In genomic region chr5:87871423-87871822, GRCm38 (mm10) we compare ENCODE assay signal across 12 mouse cellular contexts. TPM values are rescaled to one million over a fixed set of nuclear protein-coding genes. Genes with fewer than 3 reads are reported as not detected.
DNase-seq lines count a peak whose midpoint lies in the region; ATAC-seq and TF ChIP-seq lines count a peak whose summit lies in the region.
"Had no signal": no experiment of that assay in that cellular context is flagged by ENCODE, and none has a peak within 500 bp of the region (broad histone marks: within the 10 kb centered on the region; RNA-seq: fewer than 3 reads in every experiment).

No protein-coding gene starts in this region.

- H3K4me1 ChIP-seq in hindbrain, postnatal 0 days (ENCODE audit: insufficient read depth, low read length), result no peaks in the 10 kb centered on the region
- no peaks in the 10 kb centered on the region for H3K4me1 ChIP-seq in hindbrain, embryonic 10.5 days (replicated peaks)
- H3K4me1 ChIP-seq in midbrain, postnatal 0 days (ENCODE audit: insufficient read depth, low read length), result no peaks in the 10 kb centered on the region
- no peaks in the 10 kb centered on the region for H3K4me1 ChIP-seq in midbrain, embryonic 13.5 days (replicated peaks)
- H3K4me1 ChIP-seq in limb, embryonic 11.5 days (ENCODE audit: control insufficient read depth, insufficient read depth, low read length), result no peaks in the 10 kb centered on the region
- H3K4me1 ChIP-seq: embryonic facial prominence, embryonic 13.5 days had no signal

- ATAC-seq in hindbrain, postnatal 0 days, result no peak
- ATAC-seq in midbrain, postnatal 0 days (ENCODE audit: low FRiP score), result no peak
- ATAC-seq in midbrain, embryonic 13.5 days, result no peak
- ATAC-seq in limb, embryonic 11.5 days (ENCODE audit: insufficient number of reproducible peaks, low FRiP score, low TSS enrichment, low read depth), result no peak
- ATAC-seq: forebrain, embryonic 16.5 days had no signal

- no peaks in the 10 kb centered on the region for H3K36me3 ChIP-seq in hindbrain, postnatal 0 days (ENCODE audit: insufficient read depth, low read length)
- no peaks in the 10 kb centered on the region for H3K36me3 ChIP-seq in hindbrain, embryonic 10.5 days
- no peaks in the 10 kb centered on the region for H3K36me3 ChIP-seq in midbrain, postnatal 0 days (ENCODE audit: insufficient read depth, low read length)
- H3K36me3 ChIP-seq in midbrain, embryonic 13.5 days, result no peaks in the 10 kb centered on the region
- no peaks in the 10 kb centered on the region for H3K36me3 ChIP-seq in limb, embryonic 11.5 days (ENCODE audit: control insufficient read depth, insufficient read depth, low read length)
- H3K36me3 ChIP-seq: embryonic facial prominence, embryonic 13.5 days had no signal

- DNase-seq in hindbrain, postnatal 0 days (ENCODE audit: low spot score), result no peak
- no peak for DNase-seq in hindbrain, embryonic 10.5 days (ENCODE audit: low spot score)
- DNase-seq in midbrain, postnatal 0 days (ENCODE audit: low spot score), result no peak
- DNase-seq in NIH3T3 (ENCODE audit: low read depth), result peak; percentile 3
- peak; percentile 25 for DNase-seq in limb, embryonic 11.5 days (ENCODE audit: low spot score)
- no peak for DNase-seq in thymus, postnatal 10 days (ENCODE audit: low spot score in 2 of 2)
- DNase-seq: left cerebral cortex, postnatal 4 days had no signal

- no peak overlapping the region for H3K9ac ChIP-seq in hindbrain, postnatal 0 days (replicated peaks; ENCODE audit: low read length)
- H3K9ac ChIP-seq in midbrain, postnatal 0 days (replicated peaks; ENCODE audit: low read length, poor library complexity, severe bottlenecking), result no peak overlapping the region
- H3K9ac ChIP-seq in midbrain, embryonic 13.5 days (replicated peaks), result no peak overlapping the region
- no peak overlapping the region for H3K9ac ChIP-seq in limb, embryonic 11.5 days (ENCODE audit: low read length)
- H3K9ac ChIP-seq: embryonic facial prominence, embryonic 13.5 days; hindbrain, embryonic 14.5 days had no signal

- WGBS in hindbrain, postnatal 0 days, result 40% methylated on average over 4 of the region's 4 CpGs
- WGBS in hindbrain, embryonic 10.5 days, result 37% methylated on average over 4 of the region's 4 CpGs
- 37% methylated on average over 4 of the region's 4 CpGs for WGBS in midbrain, postnatal 0 days
- 35% methylated on average over 4 of the region's 4 CpGs for WGBS in midbrain, embryonic 13.5 days
- 26% methylated on average over 4 of the region's 4 CpGs for WGBS in limb, embryonic 11.5 days

- no peak overlapping the region for H3K4me2 ChIP-seq in hindbrain, postnatal 0 days (ENCODE audit: low read depth, low read length)
- H3K4me2 ChIP-seq in midbrain, postnatal 0 days (ENCODE audit: low read depth, low read length, poor library complexity, severe bottlenecking), result no peak overlapping the region
- H3K4me2 ChIP-seq in midbrain, embryonic 13.5 days (replicated peaks), result no peak overlapping the region
- no peak overlapping the region for H3K4me2 ChIP-seq in limb, embryonic 11.5 days (ENCODE audit: low read depth, severe bottlenecking)
- H3K4me2 ChIP-seq: embryonic facial prominence, embryonic 13.5 days; hindbrain, embryonic 14.5 days had no signal

- H3K27me3 ChIP-seq in hindbrain, postnatal 0 days (ENCODE audit: insufficient read depth, low read length), result no peaks in the 10 kb centered on the region
- no peaks in the 10 kb centered on the region for H3K27me3 ChIP-seq in hindbrain, embryonic 10.5 days (ENCODE audit: insufficient read depth, poor library complexity, severe bottlenecking)
- no peaks in the 10 kb centered on the region for H3K27me3 ChIP-seq in midbrain, postnatal 0 days (ENCODE audit: insufficient read depth, low read length)
- H3K27me3 ChIP-seq in midbrain, embryonic 13.5 days, result no peaks in the 10 kb centered on the region
- H3K27me3 ChIP-seq in limb, embryonic 11.5 days (ENCODE audit: control insufficient read depth, insufficient read depth, low read length), result no peaks in the 10 kb centered on the region
- H3K27me3 ChIP-seq: embryonic facial prominence, embryonic 13.5 days had no signal

- H3K9me3 ChIP-seq in hindbrain, postnatal 0 days (ENCODE audit: low read length), result no peaks in the 10 kb centered on the region
- no peaks in the 10 kb centered on the region for H3K9me3 ChIP-seq in hindbrain, embryonic 10.5 days
- no peaks in the 10 kb centered on the region for H3K9me3 ChIP-seq in midbrain, postnatal 0 days (ENCODE audit: low read length)
- no peaks in the 10 kb centered on the region for H3K9me3 ChIP-seq in midbrain, embryonic 13.5 days
- H3K9me3 ChIP-seq in limb, embryonic 11.5 days (ENCODE audit: control insufficient read depth, low read length), result no peaks in the 10 kb centered on the region
- H3K9me3 ChIP-seq: embryonic facial prominence, embryonic 13.5 days had no signal

- H3K4me3 ChIP-seq in hindbrain, postnatal 0 days (ENCODE audit: low read length), result no peak overlapping the region
- H3K4me3 ChIP-seq in hindbrain, embryonic 10.5 days, result no peak overlapping the region
- H3K4me3 ChIP-seq in midbrain, postnatal 0 days (ENCODE audit: low read depth, low read length), result no peak overlapping the region
- H3K4me3 ChIP-seq in midbrain, embryonic 13.5 days (replicated peaks), result no peak overlapping the region
- no peak overlapping the region for H3K4me3 ChIP-seq in limb, embryonic 11.5 days (ENCODE audit: low read depth, low read length)
- H3K4me3 ChIP-seq: embryonic facial prominence, embryonic 13.5 days; myocyte had no signal

- peak; percentile 50 for TF ChIP-seq CTCF in hindbrain, postnatal 0 days (IDR thresholded peaks at IDR 0.05; ENCODE audit: low read depth)
- TF ChIP-seq CTCF in midbrain, postnatal 0 days (IDR thresholded peaks at IDR 0.05), result peak; percentile 35; the same call in 1 of the 2 replicates

- no peak overlapping the region for H3K27ac ChIP-seq in hindbrain, postnatal 0 days
- H3K27ac ChIP-seq in hindbrain, embryonic 10.5 days, result no peak overlapping the region
- no peak overlapping the region for H3K27ac ChIP-seq in midbrain, postnatal 0 days (ENCODE audit: low read depth, low read length)
- H3K27ac ChIP-seq in midbrain, embryonic 13.5 days, result no peak overlapping the region
- no peak overlapping the region for H3K27ac ChIP-seq in limb, embryonic 11.5 days (replicated peaks; ENCODE audit: low read depth, low read length)
- H3K27ac ChIP-seq: embryonic facial prominence, embryonic 13.5 days; hindbrain, embryonic 14.5 days had no signal

RNA-seq across cellular contexts. Expression of gene Odam, which starts 13.4 kb away (rescaled TPM):
- not detected in 2 replicates for total RNA-seq in hindbrain, postnatal 0 days (2014; rRNA removed)
- polyA plus RNA-seq in hindbrain, postnatal 0 days (2015; fragmentation: Nextera tagmentation; extraction: Ambion mirVana), result not detected in 2 replicates
- not detected in 2 replicates for polyA plus RNA-seq in hindbrain, embryonic 10.5 days (2016; fragmentation: Nextera tagmentation; extraction: Ambion mirVana)
- not detected in 2 replicates for total RNA-seq in midbrain, postnatal 0 days (2014; rRNA removed)
- not detected in 2 replicates for polyA plus RNA-seq in midbrain, postnatal 0 days (2015; fragmentation: Nextera tagmentation; extraction: Ambion mirVana)
- polyA plus RNA-seq in midbrain, embryonic 13.5 days (2015; fragmentation: Nextera tagmentation; extraction: Ambion mirVana), result not detected in 2 replicates
- polyA plus RNA-seq in limb, embryonic 11.5 days (2014; fragmentation: Nextera tagmentation; extraction: Ambion mirVana), result not detected in 2 replicates
- total RNA-seq: left cerebral cortex, postnatal 4 days had no signal
- polyA plus RNA-seq: forebrain, embryonic 16.5 days; hindbrain, embryonic 14.5 days; myocyte had no signal

RNA-seq across cellular contexts. Expression of gene Prr27, which starts 45.9 kb away (rescaled TPM):
- total RNA-seq in hindbrain, postnatal 0 days (2014; rRNA removed), result not detected in 2 replicates
- not detected in 2 replicates for polyA plus RNA-seq in hindbrain, postnatal 0 days (2015; fragmentation: Nextera tagmentation; extraction: Ambion mirVana)
- not detected in 2 replicates for polyA plus RNA-seq in hindbrain, embryonic 10.5 days (2016; fragmentation: Nextera tagmentation; extraction: Ambion mirVana)
- not detected in 2 replicates for total RNA-seq in midbrain, postnatal 0 days (2014; rRNA removed)
- not detected in 2 replicates for polyA plus RNA-seq in midbrain, postnatal 0 days (2015; fragmentation: Nextera tagmentation; extraction: Ambion mirVana)
- not detected in 2 replicates for polyA plus RNA-seq in midbrain, embryonic 13.5 days (2015; fragmentation: Nextera tagmentation; extraction: Ambion mirVana)
- not detected in 2 replicates for polyA plus RNA-seq in limb, embryonic 11.5 days (2014; fragmentation: Nextera tagmentation; extraction: Ambion mirVana)
- total RNA-seq: left cerebral cortex, postnatal 4 days had no signal
- polyA plus RNA-seq: embryonic facial prominence, embryonic 13.5 days; forebrain, embryonic 16.5 days; hindbrain, embryonic 14.5 days; myocyte had no signal

RNA-seq across cellular contexts. Expression of gene Csn3, which starts 54.0 kb away (rescaled TPM):
- total RNA-seq in hindbrain, postnatal 0 days (2014; rRNA removed), result not detected in 2 replicates
- polyA plus RNA-seq in hindbrain, postnatal 0 days (2015; fragmentation: Nextera tagmentation; extraction: Ambion mirVana), result 0.20 TPM in 1 of 2 replicates, not detected in the other
- polyA plus RNA-seq in hindbrain, embryonic 10.5 days (2016; fragmentation: Nextera tagmentation; extraction: Ambion mirVana), result 0.26 and 0.66 TPM in 2 replicates
- not detected in 2 replicates for total RNA-seq in midbrain, postnatal 0 days (2014; rRNA removed)
- not detected in 2 replicates for polyA plus RNA-seq in midbrain, postnatal 0 days (2015; fragmentation: Nextera tagmentation; extraction: Ambion mirVana)
- not detected in 2 replicates for polyA plus RNA-seq in midbrain, embryonic 13.5 days (2015; fragmentation: Nextera tagmentation; extraction: Ambion mirVana)
- not detected in 2 replicates for polyA plus RNA-seq in limb, embryonic 11.5 days (2014; fragmentation: Nextera tagmentation; extraction: Ambion mirVana)
- total RNA-seq: left cerebral cortex, postnatal 4 days had no signal
- polyA plus RNA-seq: embryonic facial prominence, embryonic 13.5 days; forebrain, embryonic 16.5 days; hindbrain, embryonic 14.5 days had no signal

Comparison
In these comparisons a context has a peak if more than half of its experiments do, and no peak if none do; other contexts are left out.
1. DNase-seq: peak in NIH3T3 (single experiment) and limb, embryonic 11.5 days (single experiment); none in hindbrain, postnatal 0 days (single experiment), hindbrain, embryonic 10.5 days (single experiment), midbrain, postnatal 0 days (single experiment) and thymus, postnatal 10 days (0 of 2).